Mouse (Mus musculus): ENCODE data around the gene Fam193a.
A peak's percentile ranks its signal among the peaks of the same experiment; 100 is the strongest.

DNA sequence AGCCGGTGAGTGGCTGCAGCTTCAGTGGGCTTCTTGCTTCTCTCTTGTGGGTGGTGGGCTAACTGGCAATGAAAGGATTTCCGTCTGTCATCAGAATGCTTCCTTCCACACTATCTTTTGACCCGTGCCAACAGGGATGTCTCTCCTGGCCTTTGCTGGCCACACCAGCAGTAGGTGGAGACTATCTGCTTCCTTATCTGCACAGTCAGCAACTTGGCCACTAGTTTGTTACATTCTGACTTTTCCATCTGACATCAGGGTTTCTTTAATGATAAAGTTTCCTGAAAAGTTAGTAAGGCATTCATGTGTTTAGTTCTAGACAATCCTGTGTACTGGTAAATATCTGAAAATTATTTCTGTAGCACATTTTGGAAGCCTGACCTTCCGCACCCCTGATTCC, 41.1 kb downstream of the Fam193a start:
- TF ChIP-seq CTCF (IDR thresholded peaks at IDR 0.05 in 2 of 3, conservative IDR thresholded peaks at IDR 0.05 in 1 of 3; ENCODE audit: control insufficient read depth in 1 of 3, insufficient read depth in 1 of 3, low read depth in 2 of 3, low read length in 3 of 3, poor library complexity in 1 of 3, severe bottlenecking in 1 of 3) (no peak), ELF1 (IDR thresholded peaks at IDR 0.05; ENCODE audit: low read depth, low read length) (no peak), POLR2A (IDR thresholded peaks at IDR 0.05; ENCODE audit: control insufficient read depth in 1 of 2, insufficient read depth in 1 of 2, low read depth in 1 of 2, low read length in 2 of 2, poor library complexity in 1 of 2) (no peak), POLR2AphosphoS5 (IDR thresholded peaks at IDR 0.05; ENCODE audit: borderline replicate concordance, low read depth, low read length) (no peak), MEF2A (IDR thresholded peaks at IDR 0.05; ENCODE audit: extremely low read depth, insufficient replicate concordance, low read depth, low read length, poor library complexity, severe bottlenecking) (no peak), ZKSCAN1 (IDR thresholded peaks at IDR 0.05; ENCODE audit: low read depth, low read length) (no peak), EP300 (IDR thresholded peaks at IDR 0.05; ENCODE audit: low read depth in 1 of 2, low read length in 2 of 2) (0 out of 4 replicates have a peak, but pooled peaks of 1 of the 2 experiments have one; percentile 12), CHD2 (IDR thresholded peaks at IDR 0.05; ENCODE audit: low read length) (no peak), HCFC1 (IDR thresholded peaks at IDR 0.05; ENCODE audit: low read depth, low read length) (no peak)

Measured in MEL (cell line).